11 mouse cellular contexts compared by ENCODE assay signal in genomic region chr3:141533861-141534260, GRCm38 (mm10).
"Had no signal": no experiment of that assay in that cellular context is flagged by ENCODE, and none has a peak within 500 bp of the region (broad histone marks: within the 10 kb centered on the region; RNA-seq: fewer than 3 reads in every experiment).

No protein-coding gene starts in this region.

- DNase-seq: right cerebral cortex, adult 18-20 months; right cerebral cortex, postnatal 14 days; right cerebral cortex, postnatal 25 days; right cerebral cortex, postnatal 4 days; spleen, adult 18-20 months; thymus, adult 18-20 months; thymus, adult 2 months; thymus, postnatal 14 days; thymus, postnatal 25 days; thymus, postnatal 36 days; thymus, postnatal 4 days had no signal
